Comparison of ENCODE assay signal across 10 mouse cellular contexts in the genomic region with DNA sequence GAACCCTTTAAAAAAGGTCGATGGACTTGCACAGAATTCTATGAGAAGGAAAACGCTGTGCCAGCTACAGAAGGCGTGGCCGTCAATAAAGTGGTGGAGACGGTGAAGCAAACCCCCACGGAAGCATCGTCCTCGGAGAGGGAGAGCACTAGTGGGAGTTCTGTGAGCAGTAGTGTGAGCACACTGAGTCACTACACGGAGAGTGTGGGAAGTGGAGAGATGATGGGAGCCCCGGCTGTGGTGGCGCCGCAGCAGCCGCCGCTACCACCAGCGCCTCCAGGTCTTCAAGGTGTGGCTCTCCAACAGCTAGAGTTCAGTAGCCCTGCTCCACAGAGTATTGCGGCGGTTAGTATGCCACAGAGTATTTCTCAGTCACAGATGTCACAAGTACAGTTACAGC. TPM values are rescaled to one million over a fixed set of nuclear protein-coding genes. Genes with fewer than 3 reads are reported as not detected.
DNase-seq lines count a peak whose midpoint lies in the region; ATAC-seq lines count a peak whose summit lies in the region.
"Had no signal": no experiment of that assay in that cellular context is flagged by ENCODE, and none has a peak within 500 bp of the region (broad histone marks: within the 10 kb centered on the region; RNA-seq: fewer than 3 reads in every experiment).

No protein-coding gene starts in this region.

- 89% methylated on average over 17 of the region's 17 CpGs for WGBS in heart, embryonic 13.5 days
- 95% methylated on average over 17 of the region's 17 CpGs for WGBS in embryonic facial prominence, embryonic 12.5 days
- WGBS in hindbrain, embryonic 15.5 days, result 84% methylated on average over 17 of the region's 17 CpGs
- 86% methylated on average over 17 of the region's 17 CpGs for WGBS in midbrain, embryonic 16.5 days

- H3K27ac ChIP-seq in heart, embryonic 13.5 days (replicated peaks), result no peak overlapping the region
- no peak overlapping the region for H3K27ac ChIP-seq in embryonic facial prominence, embryonic 12.5 days
- no peak overlapping the region for H3K27ac ChIP-seq in hindbrain, embryonic 15.5 days (replicated peaks)
- no peak overlapping the region for H3K27ac ChIP-seq in midbrain, embryonic 16.5 days (ENCODE audit: low read length)
- H3K27ac ChIP-seq: liver, embryonic 13.5 days had no signal

- H3K9me3 ChIP-seq in heart, embryonic 13.5 days, result no peaks in the 10 kb centered on the region
- no peaks in the 10 kb centered on the region for H3K9me3 ChIP-seq in embryonic facial prominence, embryonic 12.5 days
- H3K9me3 ChIP-seq in hindbrain, embryonic 15.5 days, result no peaks in the 10 kb centered on the region
- H3K9me3 ChIP-seq in midbrain, embryonic 16.5 days (replicated peaks; ENCODE audit: control insufficient read depth, low read length, poor library complexity, severe bottlenecking), result no peaks in the 10 kb centered on the region
- H3K9me3 ChIP-seq: liver, embryonic 13.5 days had no signal

- H3K9ac ChIP-seq in heart, embryonic 13.5 days, result no peak overlapping the region
- H3K9ac ChIP-seq in embryonic facial prominence, embryonic 12.5 days, result 0 out of 2 replicates have a peak overlapping the region, but pooled peaks have one; percentile 3
- H3K9ac ChIP-seq in hindbrain, embryonic 15.5 days, result peak overlapping the region; percentile 94
- peak overlapping the region; percentile 47; the same call in 1 of the 2 replicates for H3K9ac ChIP-seq in midbrain, embryonic 16.5 days (ENCODE audit: low read depth, low read length)
- H3K9ac ChIP-seq: liver, embryonic 13.5 days had no signal

- H3K27me3 ChIP-seq in heart, embryonic 13.5 days (replicated peaks), result no peaks in the 10 kb centered on the region
- H3K27me3 ChIP-seq in embryonic facial prominence, embryonic 12.5 days, result no peaks in the 10 kb centered on the region
- H3K27me3 ChIP-seq in hindbrain, embryonic 15.5 days, result no peaks in the 10 kb centered on the region
- no peaks in the 10 kb centered on the region for H3K27me3 ChIP-seq in midbrain, embryonic 16.5 days (ENCODE audit: control insufficient read depth, insufficient read depth, low read depth, low read length)

- H3K36me3 ChIP-seq in heart, embryonic 13.5 days, result peaks cover 36% of the 10 kb centered on the region
- H3K36me3 ChIP-seq in embryonic facial prominence, embryonic 12.5 days, result peaks cover 33% of the 10 kb centered on the region
- peaks cover 7% of the 10 kb centered on the region; the same call in 1 of the 2 replicates for H3K36me3 ChIP-seq in hindbrain, embryonic 15.5 days
- H3K36me3 ChIP-seq in midbrain, embryonic 16.5 days (ENCODE audit: control insufficient read depth, insufficient read depth, low read length), result peaks cover 13% of the 10 kb centered on the region; the same call in 1 of the 2 replicates

- H3K4me2 ChIP-seq in heart, embryonic 13.5 days, result peak overlapping the region; percentile 96; the same call in 1 of the 2 replicates
- H3K4me2 ChIP-seq in embryonic facial prominence, embryonic 12.5 days (replicated peaks), result peak overlapping the region; percentile 82
- H3K4me2 ChIP-seq in hindbrain, embryonic 15.5 days, result peak overlapping the region; percentile 93
- H3K4me2 ChIP-seq in midbrain, embryonic 16.5 days (ENCODE audit: low read length), result peak overlapping the region; percentile 88

- H3K4me3 ChIP-seq in heart, embryonic 13.5 days, result peak overlapping the region; percentile 94; the same call in 1 of the 2 replicates
- H3K4me3 ChIP-seq in embryonic facial prominence, embryonic 12.5 days, result peak overlapping the region; percentile 95
- peak overlapping the region; percentile 75 for H3K4me3 ChIP-seq in hindbrain, embryonic 15.5 days
- peak overlapping the region; percentile 98 for H3K4me3 ChIP-seq in midbrain, embryonic 16.5 days (ENCODE audit: low read depth, low read length)
- H3K4me3 ChIP-seq: liver, embryonic 13.5 days had no signal

- ATAC-seq in heart, embryonic 13.5 days (ENCODE audit: extremely low read depth, insufficient number of reproducible peaks, low FRiP score, low TSS enrichment), result no peak
- ATAC-seq in embryonic facial prominence, embryonic 12.5 days (ENCODE audit: insufficient number of reproducible peaks, insufficient read depth, low FRiP score, low TSS enrichment), result no peak
- no peak for ATAC-seq in hindbrain, embryonic 15.5 days (ENCODE audit: low FRiP score, low read depth)
- no peak for ATAC-seq in midbrain, embryonic 16.5 days
- ATAC-seq: activated CD4-positive, CD25-positive, alpha-beta regulatory T cell, adult 4 months had no signal

- DNase-seq in heart, adult 18-20 months, result no peak
- no peak for DNase-seq in yolk sac, embryonic 10.5 days (ENCODE audit: low spot score)
- no peak for DNase-seq in heart, postnatal 4 days
- DNase-seq in MN1 (ENCODE audit: low spot score), result no peak
- DNase-seq: liver, embryonic 13.5 days had no signal

- peaks cover 53% of the 10 kb centered on the region for H3K4me1 ChIP-seq in heart, embryonic 13.5 days
- H3K4me1 ChIP-seq in embryonic facial prominence, embryonic 12.5 days, result peaks cover 42% of the 10 kb centered on the region
- peaks cover 61% of the 10 kb centered on the region for H3K4me1 ChIP-seq in hindbrain, embryonic 15.5 days (replicated peaks)
- peaks cover 56% of the 10 kb centered on the region for H3K4me1 ChIP-seq in midbrain, embryonic 16.5 days (ENCODE audit: control insufficient read depth, insufficient read depth, low read length)

RNA-seq across cellular contexts. Expression of a gene that starts 2.6 kb away (rescaled TPM):
- 332 and 334 TPM in 2 replicates for polyA plus RNA-seq in heart, embryonic 13.5 days (2015; fragmentation: Nextera tagmentation; extraction: Ambion mirVana)
- 100 to 1,000 TPM; 389 to 414 TPM for total RNA-seq in heart, adult 18-20 months (2021)
- 597 and 789 TPM in 2 replicates for polyA plus RNA-seq in embryonic facial prominence, embryonic 12.5 days (2016; fragmentation: Nextera tagmentation; extraction: Ambion mirVana)
- 767 and 770 TPM in 2 replicates for polyA plus RNA-seq in hindbrain, embryonic 15.5 days (2015; fragmentation: Nextera tagmentation; extraction: Ambion mirVana)
- polyA plus RNA-seq in midbrain, embryonic 16.5 days (2015; fragmentation: Nextera tagmentation; extraction: Ambion mirVana), result 738 and 762 TPM in 2 replicates
- total RNA-seq in heart, postnatal 4 days (2021), result 100 to 1,000 TPM; 216 to 225 TPM
